Mouse (Mus musculus) gastrocnemius, adult 2 months (tissue): ENCODE results near the gene Txnrd2. TPM values are rescaled to one million over a fixed set of nuclear protein-coding genes. Genes with fewer than 3 reads are reported as not detected.

Source experiments
- DNase-seq: peaks from one replicate; pipeline ENCODE4 v3.0.0; 2022
- H3K27ac ChIP-seq: fragments of 200-600 bp; 2 replicates; pipeline ENCODE4 v1.8.1; 2022; ENCODE audit warnings: mild to moderate bottlenecking
- H3K4me3 ChIP-seq: fragments of 200-600 bp; 2 replicates; pipeline ENCODE4 v1.8.1; 2022; ENCODE audit warnings: mild to moderate bottlenecking, moderate library complexity
- CTCF ChIP-seq: fragments of 200-600 bp; IDR thresholded peaks from 2 replicates; pipeline ENCODE4 v1.8.1; 2022; ENCODE audit warnings: antibody characterized with exemption, mild to moderate bottlenecking, moderate library complexity
- intact Hi-C: fragments of 180-260 bp; cut with DNase I; formaldehyde crosslinking; loops from one replicate; pipeline ENCODE4 v1.15.1; 2025
- total RNA-seq, 2 experiments: library from RNA; stranded (reverse); gene quantifications; 2 replicates each; pipeline ENCODE4 v1.2.3; 2021

The Txnrd2 gene
- total RNA-seq, 2 experiments from 2014 or later = 18.9 to 21.4 TPM

- no peak for DNase-seq
- intact Hi-C loops = no loop called here
- Histone ChIP-seq H3K27ac (peak overlapping the region; percentile 92), H3K4me3 (peak overlapping the region; percentile 83)
- TF ChIP-seq CTCF = no peak
Measured at GRCm38 (mm10) chr16:18425475-18426214, 539 bp upstream of the Txnrd2 start.

- intact Hi-C loops = no loop called here
- H3K27ac ChIP-seq = peak within 1 kb of the TSS; percentile 92
- DNase-seq = no peak
- TF ChIP-seq CTCF = no peak
- peak within 1 kb of the TSS; percentile 83 for H3K4me3 ChIP-seq
Measured at GRCm38 (mm10) chr16:18426802-18427280, 657 bp downstream of the Txnrd2 start, which contains the start of gene Comt. Gene Comt (minus strand): TSS chr16:18426852.

GRCm38 (mm10) chr16:18428011-18428515 lies 1.9 kb downstream of the Txnrd2 start:
- no peak overlapping the region for H3K27ac ChIP-seq
- no peak for TF ChIP-seq CTCF
- intact Hi-C loops = no loop called here
- DNase-seq = no peak
- H3K4me3 ChIP-seq = no peak overlapping the region

GRCm38 (mm10) chr16:18428516-18429042 lies 2.4 kb downstream of the Txnrd2 start:
- no peak for TF ChIP-seq CTCF
- Histone ChIP-seq H3K4me3 (no peak overlapping the region), H3K27ac (no peak overlapping the region)
- DNase-seq = no peak
- intact Hi-C loops = no loop called here

- intact Hi-C loops = no loop called here
- Histone ChIP-seq H3K4me3 (no peak overlapping the region), H3K27ac (no peak overlapping the region)
- DNase-seq = no peak
- TF ChIP-seq CTCF = no peak
Measured at GRCm38 (mm10) chr16:18429641-18430040, 3.5 kb downstream of the Txnrd2 start.

- DNase-seq = no peak
- TF ChIP-seq CTCF = no peak
- no peak overlapping the region for H3K4me3 ChIP-seq
- intact Hi-C loops = no loop called here
- H3K27ac ChIP-seq = no peak overlapping the region
Measured at GRCm38 (mm10) chr16:18430641-18431212, 4.5 kb downstream of the Txnrd2 start.

GRCm38 (mm10) chr16:18433341-18433920 lies 7.2 kb downstream of the Txnrd2 start:
- TF ChIP-seq CTCF = no peak
- intact Hi-C loops = no loop called here
- Histone ChIP-seq H3K4me3 (no peak overlapping the region), H3K27ac (no peak overlapping the region)
- DNase-seq = no peak

- H3K4me3 ChIP-seq = no peak overlapping the region
- intact Hi-C loops = no loop called here
- TF ChIP-seq CTCF = no peak
- no peak overlapping the region for H3K27ac ChIP-seq
- no peak for DNase-seq
Measured at GRCm38 (mm10) chr16:18436128-18436527, 9.9 kb downstream of the Txnrd2 start.

- peak; percentile 95 for DNase-seq
- intact Hi-C loops = loop anchor here (1.0 to 5.0 kb wide), 4 partner anchors 54 to 234 kb away; partner anchors contain the start of genes Gnb1l and Rtl10
- Histone ChIP-seq H3K4me3 (no peak overlapping the region), H3K27ac (no peak overlapping the region)
- TF ChIP-seq CTCF = no peak; the same call in 1 of the 2 replicates
Measured at GRCm38 (mm10) chr16:18443385-18443841, 17.2 kb downstream of the Txnrd2 start.

GRCm38 (mm10) chr16:18447243-18447642 lies 21.1 kb downstream of the Txnrd2 start:
- DNase-seq = no peak
- TF ChIP-seq CTCF = no peak
- no peak overlapping the region for H3K4me3 ChIP-seq
- intact Hi-C loops = no loop called here
- H3K27ac ChIP-seq = no peak overlapping the region

- Histone ChIP-seq H3K27ac (peak overlapping the region; percentile 65), H3K4me3 (no peak overlapping the region)
- DNase-seq = no peak
- TF ChIP-seq CTCF = no peak
- intact Hi-C loops = no loop called here
Measured at GRCm38 (mm10) chr16:18448104-18448503, 21.9 kb downstream of the Txnrd2 start.

- Histone ChIP-seq H3K27ac (peak overlapping the region; percentile 65; the same call in 1 of the 2 replicates), H3K4me3 (no peak overlapping the region)
- intact Hi-C loops = no loop called here
- no peak for TF ChIP-seq CTCF
- no peak for DNase-seq
Measured at GRCm38 (mm10) chr16:18449005-18449404, 22.8 kb downstream of the Txnrd2 start.
